Comparison of ENCODE assay signal across 8 mouse cellular contexts in genomic region chr12:21778717-21779116, GRCm38 (mm10).
DNase-seq lines count a peak whose midpoint lies in the region; ATAC-seq lines count a peak whose summit lies in the region.
"Not testable (repeated sequence)": the region's sequence is repeated elsewhere in the genome, so short reads cannot be mapped to it uniquely, and the experiment has no call there.

No protein-coding gene starts in this region.

- H3K4me2 ChIP-seq in forebrain, embryonic 12.5 days, result 0 out of 2 replicates have a peak overlapping the region, but pooled peaks have one; percentile 15
- H3K4me2 ChIP-seq in heart, embryonic 15.5 days, result peak overlapping the region; percentile 58
- H3K4me2 ChIP-seq in hindbrain, embryonic 16.5 days (ENCODE audit: low read length), result not testable (repeated sequence)
- H3K4me2 ChIP-seq in limb, embryonic 11.5 days (ENCODE audit: low read depth, severe bottlenecking), result peak overlapping the region; percentile 7; the same call in 1 of the 2 replicates
- peak overlapping the region; percentile 54 for H3K4me2 ChIP-seq in liver, embryonic 15.5 days
- H3K4me2 ChIP-seq in neural tube, embryonic 12.5 days (replicated peaks), result peak overlapping the region; percentile 34; the same call in 1 of the 2 replicates

- not testable (repeated sequence) for H3K27me3 ChIP-seq in forebrain, embryonic 12.5 days; heart, embryonic 15.5 days; hindbrain, embryonic 16.5 days (replicated peaks; ENCODE audit: control insufficient read depth, insufficient read depth, low read length); limb, embryonic 11.5 days (ENCODE audit: control insufficient read depth, insufficient read depth, low read length); liver, embryonic 15.5 days; neural tube, embryonic 12.5 days (replicated peaks)

- peak overlapping the region; percentile 10; the same call in 1 of the 2 replicates for H3K4me3 ChIP-seq in forebrain, embryonic 12.5 days (replicated peaks)
- H3K4me3 ChIP-seq in heart, embryonic 15.5 days, result peak overlapping the region; percentile 45
- 0 out of 2 replicates have a peak overlapping the region, but pooled peaks have one; percentile 14 for H3K4me3 ChIP-seq in hindbrain, embryonic 16.5 days (ENCODE audit: low read length)
- peak overlapping the region; percentile 17 for H3K4me3 ChIP-seq in limb, embryonic 11.5 days (ENCODE audit: low read depth, low read length)
- H3K4me3 ChIP-seq in liver, embryonic 15.5 days (replicated peaks), result peak overlapping the region; percentile 45
- 0 out of 2 replicates have a peak overlapping the region, but pooled peaks have one; percentile 7 for H3K4me3 ChIP-seq in neural tube, embryonic 12.5 days

- H3K4me1 ChIP-seq in forebrain, embryonic 12.5 days; heart, embryonic 15.5 days (replicated peaks); hindbrain, embryonic 16.5 days (ENCODE audit: control insufficient read depth, insufficient read depth, low read depth, low read length); limb, embryonic 11.5 days (ENCODE audit: control insufficient read depth, insufficient read depth, low read length); liver, embryonic 15.5 days (replicated peaks); neural tube, embryonic 12.5 days: not testable (repeated sequence)

- H3K27ac ChIP-seq in forebrain, embryonic 12.5 days; heart, embryonic 15.5 days; hindbrain, embryonic 16.5 days (ENCODE audit: low read depth, low read length); limb, embryonic 11.5 days (replicated peaks; ENCODE audit: low read depth, low read length); liver, embryonic 15.5 days (replicated peaks); neural tube, embryonic 12.5 days: not testable (repeated sequence)

- not testable (repeated sequence) for H3K36me3 ChIP-seq in forebrain, embryonic 12.5 days (replicated peaks); heart, embryonic 15.5 days; hindbrain, embryonic 16.5 days (ENCODE audit: control insufficient read depth, insufficient read depth, low read length); limb, embryonic 11.5 days (ENCODE audit: control insufficient read depth, insufficient read depth, low read length); liver, embryonic 15.5 days (replicated peaks); neural tube, embryonic 12.5 days

- H3K9ac ChIP-seq in forebrain, embryonic 12.5 days; heart, embryonic 15.5 days; hindbrain, embryonic 16.5 days (ENCODE audit: low read depth, low read length); limb, embryonic 11.5 days (ENCODE audit: low read length); liver, embryonic 15.5 days; neural tube, embryonic 12.5 days: not testable (repeated sequence)

- H3K9me3 ChIP-seq in forebrain, embryonic 12.5 days; heart, embryonic 15.5 days (replicated peaks); hindbrain, embryonic 16.5 days (ENCODE audit: control insufficient read depth, low read length); limb, embryonic 11.5 days (ENCODE audit: control insufficient read depth, low read length); liver, embryonic 15.5 days (replicated peaks); neural tube, embryonic 12.5 days: not testable (repeated sequence)

- not testable (repeated sequence) for ATAC-seq in forebrain, embryonic 12.5 days (ENCODE audit: low FRiP score); heart, embryonic 15.5 days (replicated peaks; ENCODE audit: insufficient number of reproducible peaks, insufficient read depth, low FRiP score, low read depth); hindbrain, embryonic 16.5 days; limb, embryonic 11.5 days (ENCODE audit: insufficient number of reproducible peaks, low FRiP score, low TSS enrichment, low read depth); liver, embryonic 15.5 days (ENCODE audit: insufficient read depth); neural tube, embryonic 12.5 days (ENCODE audit: low FRiP score, low read depth)

- DNase-seq in adrenal gland, postnatal 36 days, result peak; percentile 3 to 10
- DNase-seq in limb, embryonic 11.5 days (ENCODE audit: low spot score), result peak; percentile 19
- peak; percentile 28 for DNase-seq in yolk sac, embryonic 10.5 days (ENCODE audit: low spot score)

- 2% methylated on average over 28 of the region's 45 CpGs for WGBS in forebrain, embryonic 12.5 days
- 4% methylated on average over 41 of the region's 45 CpGs for WGBS in heart, embryonic 15.5 days
- WGBS in hindbrain, embryonic 16.5 days, result 12% methylated on average over 12 of the region's 45 CpGs
- WGBS in limb, embryonic 11.5 days, result 6% methylated on average over 15 of the region's 45 CpGs
- WGBS in liver, embryonic 15.5 days (ENCODE audit: insufficient replicate concordance), result under 1% methylated on average over 43 of the region's 45 CpGs
- 7% methylated on average over 44 of the region's 45 CpGs for WGBS in neural tube, embryonic 12.5 days
